Mouse (Mus musculus) embryonic facial prominence, embryonic 15.5 days (tissue): ENCODE measurements around the gene Zmiz2. TPM values are rescaled to one million over a fixed set of nuclear protein-coding genes. Genes with fewer than 3 reads are reported as not detected.
"Not testable (repeated sequence)": the region's sequence is repeated elsewhere in the genome, so short reads cannot be mapped to it uniquely, and the experiment has no call there.

Experiments used
- ATAC-seq: fragments of 200-750 bp; cut with Nextera tagmentation; 2 replicates; pipeline ENCODE4 v1.8.0; 2017; ENCODE audit warnings: low read depth, moderate TSS enrichment; ENCODE audit not compliant: insufficient number of reproducible peaks, low FRiP score, low TSS enrichment
- H3K27ac ChIP-seq: fragments of 300-500 bp; sonication (generic); replicated peaks from 2 replicates; pipeline ENCODE4 v1.5.1; 2015; ENCODE audit warnings: mild to moderate bottlenecking, inconsistent platforms
- H3K27me3 ChIP-seq: fragments of 300-500 bp; sonication (generic); 2 replicates; pipeline ENCODE4 v1.6.1; 2015; ENCODE audit warnings: inconsistent platforms
- H3K36me3 ChIP-seq: fragments of 300-500 bp; sonication (generic); 2 replicates; pipeline ENCODE4 v1.6.1; 2015; ENCODE audit warnings: mild to moderate bottlenecking, inconsistent platforms
- H3K4me1 ChIP-seq: fragments of 300-500 bp; sonication (generic); 2 replicates; pipeline ENCODE4 v1.6.1; 2015; ENCODE audit warnings: inconsistent platforms
- H3K4me2 ChIP-seq: fragments of 300-500 bp; sonication (generic); replicated peaks from 2 replicates; pipeline ENCODE4 v1.6.1; 2015; ENCODE audit warnings: mild to moderate bottlenecking, inconsistent platforms
- H3K4me3 ChIP-seq: fragments of 300-500 bp; sonication (generic); replicated peaks from 2 replicates; pipeline ENCODE4 v1.5.1; 2015; ENCODE audit warnings: mild to moderate bottlenecking, inconsistent platforms
- H3K9ac ChIP-seq: fragments of 300-500 bp; sonication (generic); 2 replicates; pipeline ENCODE4 v1.6.1; 2015; ENCODE audit warnings: inconsistent platforms
- H3K9me3 ChIP-seq: fragments of 300-500 bp; sonication (generic); replicated peaks from 2 replicates; pipeline ENCODE4 v1.6.1; 2016; ENCODE audit warnings: inconsistent platforms
- WGBS: fragments of 180-500 bp; shearing (Covaris S2); methylation state at CpG from one replicate; pipeline ENCODE4 v1.1.7; 2015; 5-methylcytosine and 5-hydroxymethylcytosine counted together
- polyA plus RNA-seq: library from polyadenylated mRNA; unstranded; fragments of >200 nt; fragmentation: Nextera tagmentation; extraction: Ambion mirVana; gene quantifications from 2 replicates; pipeline ENCODE4 v1.2.1, GENCODE M21; 2015

Zmiz2 gene
- polyA plus RNA-seq, 1 experiment from 2014 or later, result 12.9 TPM

DNA sequence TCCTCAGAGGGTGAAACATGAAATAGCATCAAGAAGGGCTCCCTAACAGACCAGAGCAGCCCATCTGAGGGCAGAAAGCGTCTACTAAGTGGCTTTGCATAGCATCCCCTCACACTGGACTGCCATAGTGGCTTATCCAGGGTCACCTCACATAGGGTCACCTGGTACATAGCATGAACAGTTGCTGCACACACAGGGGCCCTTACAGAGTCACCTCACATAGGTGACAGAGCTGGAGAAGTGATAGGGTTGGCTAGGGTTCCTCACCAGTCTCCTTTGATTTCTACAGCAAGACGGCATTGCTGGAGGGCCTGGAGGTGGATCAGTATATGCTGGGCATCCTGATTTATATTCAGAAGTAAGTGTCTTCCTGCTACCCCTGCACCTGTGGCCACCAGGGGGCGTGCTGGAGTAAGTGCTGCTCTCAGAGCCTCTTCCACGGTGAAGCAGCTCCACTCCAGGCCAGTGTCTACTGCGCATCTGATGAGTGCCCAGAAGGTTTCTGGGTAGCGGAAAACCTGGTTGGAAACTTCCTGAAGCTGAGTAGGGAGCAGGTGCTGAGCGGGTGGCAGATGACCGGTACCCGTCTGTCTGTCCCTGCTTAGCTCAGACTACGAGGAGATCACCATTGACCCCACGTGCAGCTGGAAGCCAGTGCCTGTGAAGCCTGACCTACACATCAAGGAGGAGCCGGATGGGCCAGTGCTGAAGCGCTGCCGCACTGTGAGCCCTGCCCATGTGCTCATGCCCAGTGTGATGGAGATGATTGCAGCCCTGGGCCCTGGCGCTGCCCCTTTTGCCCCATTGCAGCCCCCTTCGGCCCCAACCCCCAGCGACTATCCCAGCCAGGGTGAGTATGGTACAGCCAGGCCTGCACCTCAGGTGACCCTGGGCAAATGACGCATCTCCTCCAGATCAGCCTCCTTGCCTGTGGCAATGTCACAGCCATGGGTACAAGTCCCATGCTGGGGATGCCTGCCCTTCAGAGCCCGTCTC, 13.9 kb downstream of the Zmiz2 start:
- Histone ChIP-seq H3K9me3 (no peaks in the 10 kb centered on the region), H3K27ac (no peak overlapping the region), H3K9ac (no peak overlapping the region), H3K36me3 (peaks cover 76% of the 10 kb centered on the region), H3K4me1 (peaks cover 36% of the 10 kb centered on the region), H3K4me2 (no peak overlapping the region), H3K4me3 (no peak overlapping the region), H3K27me3 (no peaks in the 10 kb centered on the region)
- ATAC-seq, result no peak
- WGBS, result 84% methylated on average over 19 of the region's 19 CpGs

DNA sequence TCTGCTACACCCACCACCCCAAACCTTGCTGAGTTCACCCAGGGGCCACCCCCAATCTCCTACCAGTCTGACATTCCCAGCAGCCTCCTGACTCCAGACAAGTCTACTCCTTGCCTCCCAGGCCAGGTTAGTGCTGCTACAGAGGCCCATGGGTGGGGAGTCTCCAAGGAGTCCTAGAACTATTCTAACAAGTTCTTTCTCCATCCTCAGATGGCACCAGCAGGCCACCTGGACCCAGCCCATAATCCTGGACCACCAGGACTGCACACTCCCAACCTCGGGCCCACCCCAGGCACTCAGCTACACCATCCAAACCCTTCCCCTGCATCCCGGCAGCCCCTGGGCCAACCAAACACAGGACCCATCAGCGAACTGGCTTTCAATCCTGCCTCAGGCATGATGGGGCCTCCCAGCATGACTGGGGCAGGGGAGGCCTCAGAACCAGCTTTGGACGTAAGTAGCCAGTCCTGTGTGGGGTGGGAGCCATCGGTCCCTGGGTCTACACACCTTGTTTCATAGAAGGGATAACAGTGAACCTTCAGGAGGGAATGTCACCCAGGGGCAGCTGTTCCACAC, 15.0 kb downstream of the Zmiz2 start:
- Histone ChIP-seq H3K27ac (peak overlapping the region; percentile 92; the same call in 1 of the 2 replicates), H3K9ac (no peak overlapping the region), H3K4me2 (no peak overlapping the region), H3K27me3 (no peaks in the 10 kb centered on the region), H3K36me3 (peaks cover 65% of the 10 kb centered on the region), H3K4me1 (peaks cover 36% of the 10 kb centered on the region), H3K9me3 (no peaks in the 10 kb centered on the region), H3K4me3 (no peak overlapping the region)
- 89% methylated on average over 5 of the region's 5 CpGs for WGBS
- no peak for ATAC-seq

DNA sequence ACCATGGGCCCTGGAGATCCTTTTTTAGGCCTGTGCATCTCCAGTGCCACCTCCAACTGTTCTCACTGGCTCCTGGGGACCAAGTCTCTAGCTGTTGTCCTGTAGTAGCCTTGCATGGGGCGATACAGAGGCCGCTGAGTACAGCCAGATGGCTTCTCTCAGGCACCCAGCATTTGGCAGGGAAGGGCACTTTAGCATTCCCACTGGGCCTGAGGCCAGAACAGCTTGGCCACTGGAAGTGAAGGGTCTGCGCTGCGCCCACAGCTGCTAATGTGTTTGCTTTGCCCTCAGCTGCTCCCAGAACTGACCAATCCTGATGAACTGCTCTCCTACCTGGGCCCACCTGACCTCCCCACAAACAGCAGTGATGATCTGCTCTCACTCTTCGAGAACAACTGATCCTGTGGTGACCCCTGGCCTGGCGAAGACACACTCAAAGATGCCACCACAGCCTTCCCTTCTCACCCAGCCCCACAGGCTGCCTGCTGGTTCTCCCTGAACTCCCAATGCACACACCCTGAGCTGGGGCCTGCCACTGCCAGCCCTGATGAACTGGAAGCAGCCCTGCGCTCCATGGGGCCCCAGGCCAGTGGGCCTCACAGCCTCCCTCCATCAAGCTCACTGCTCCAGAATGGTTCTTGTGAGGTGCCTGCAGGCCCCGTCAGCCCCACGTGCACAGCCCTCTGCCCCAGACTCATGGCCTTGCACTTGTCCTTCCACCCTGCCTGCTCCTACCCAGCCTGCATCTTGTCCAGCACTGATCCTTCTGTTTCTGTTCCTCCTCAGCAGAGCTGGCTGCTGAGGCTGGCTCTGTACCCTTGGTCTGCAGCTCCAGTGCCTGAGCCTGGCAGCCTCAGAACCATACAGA, 16.1 kb downstream of the Zmiz2 start:
- ATAC-seq, result no peak
- 69% methylated on average over 9 of the region's 9 CpGs for WGBS
- Histone ChIP-seq H3K4me1 (peaks cover 39% of the 10 kb centered on the region), H3K27ac (peak overlapping the region; percentile 92), H3K36me3 (peaks cover 55% of the 10 kb centered on the region), H3K9ac (no peak overlapping the region), H3K4me2 (no peak overlapping the region), H3K4me3 (no peak overlapping the region), H3K27me3 (no peaks in the 10 kb centered on the region), H3K9me3 (no peaks in the 10 kb centered on the region)

DNA sequence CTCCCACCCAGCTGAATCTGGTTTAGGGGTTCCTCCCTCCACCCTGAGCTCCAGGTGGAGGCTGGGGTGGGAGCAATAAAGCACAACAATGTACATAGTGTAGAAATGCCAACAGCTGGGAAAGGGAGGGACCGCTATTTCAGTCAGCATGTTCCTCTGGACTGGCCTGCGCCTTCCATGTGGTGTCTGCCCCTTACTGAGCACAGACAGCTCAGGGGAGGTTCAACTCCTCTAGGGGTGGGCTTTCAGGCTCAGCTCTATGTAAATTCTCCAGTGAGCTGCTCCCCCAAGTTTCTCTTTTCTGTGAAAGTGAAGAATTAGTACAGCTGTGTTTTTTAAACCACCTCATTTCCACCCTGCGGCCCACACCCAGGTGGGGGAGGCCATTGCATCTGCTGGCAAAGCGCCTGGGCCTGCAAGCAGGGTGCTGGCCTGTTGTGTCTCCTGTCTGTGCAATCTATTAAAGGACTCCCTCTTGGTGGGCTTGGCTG, 16.8 kb downstream of the Zmiz2 start:
- peaks cover 43% of the 10 kb centered on the region for H3K4me1 ChIP-seq
- no peaks in the 10 kb centered on the region for H3K27me3 ChIP-seq
- H3K27ac ChIP-seq, result peak overlapping the region; percentile 92
- no peak overlapping the region for H3K4me3 ChIP-seq
- H3K9me3 ChIP-seq, result no peaks in the 10 kb centered on the region
- peaks cover 48% of the 10 kb centered on the region for H3K36me3 ChIP-seq
- no peak overlapping the region for H3K4me2 ChIP-seq
- no peak overlapping the region for H3K9ac ChIP-seq
- ATAC-seq, result peak; percentile 69
- WGBS, result 42% methylated on average over 4 of the region's 4 CpGs

DNA sequence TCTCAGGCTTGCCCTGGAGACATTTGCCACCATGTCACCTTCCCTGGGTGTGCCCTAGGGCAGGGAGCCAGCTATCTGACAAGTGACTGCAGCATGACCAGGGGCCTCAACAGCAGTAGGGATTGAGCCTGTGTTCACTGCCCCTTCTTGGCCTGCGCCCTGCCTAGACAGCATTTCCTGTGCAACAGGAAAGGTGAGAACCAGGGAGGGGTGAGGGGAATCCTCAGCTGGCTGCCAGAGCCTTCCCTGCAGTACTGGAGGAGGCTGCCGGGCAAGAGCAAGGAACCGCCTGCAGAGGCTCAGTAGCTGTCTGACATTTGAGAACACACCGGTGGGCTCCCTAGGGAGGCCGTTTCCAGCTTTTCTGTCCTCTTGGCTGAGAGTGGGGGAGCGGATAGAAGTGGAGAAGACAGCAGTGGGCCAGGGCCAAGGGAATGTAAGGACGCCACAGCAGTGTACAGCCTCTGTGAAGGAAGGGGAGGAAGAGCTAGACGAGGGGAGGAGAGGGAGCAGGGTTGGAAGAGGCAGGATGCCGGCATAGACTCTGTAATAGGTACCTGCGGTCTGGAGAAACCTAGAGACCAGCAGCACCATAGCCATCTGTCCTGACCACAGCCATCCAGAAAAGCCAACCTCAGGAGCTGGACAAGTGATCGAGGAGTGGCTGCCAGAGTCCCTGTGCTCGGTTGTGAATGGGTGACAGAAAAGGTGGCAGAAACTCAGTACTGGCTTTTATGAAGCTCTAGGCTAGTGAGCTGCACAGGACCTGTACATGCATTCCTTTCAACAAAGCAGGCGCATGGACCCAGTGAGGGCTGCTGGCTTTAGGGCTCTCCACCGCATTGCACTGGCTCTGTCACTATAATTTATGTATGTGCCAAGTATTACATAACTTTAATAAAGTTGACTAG, 17.6 kb downstream of the Zmiz2 start:
- Histone ChIP-seq H3K4me2 (peak overlapping the region; percentile 29), H3K4me1 (peaks cover 45% of the 10 kb centered on the region), H3K36me3 (peaks cover 39% of the 10 kb centered on the region), H3K27ac (peak overlapping the region; percentile 92), H3K9me3 (no peaks in the 10 kb centered on the region), H3K27me3 (no peaks in the 10 kb centered on the region), H3K4me3 (no peak overlapping the region), H3K9ac (no peak overlapping the region)
- ATAC-seq, result peak; percentile 61
- 24% methylated on average over 14 of the region's 14 CpGs for WGBS

DNA sequence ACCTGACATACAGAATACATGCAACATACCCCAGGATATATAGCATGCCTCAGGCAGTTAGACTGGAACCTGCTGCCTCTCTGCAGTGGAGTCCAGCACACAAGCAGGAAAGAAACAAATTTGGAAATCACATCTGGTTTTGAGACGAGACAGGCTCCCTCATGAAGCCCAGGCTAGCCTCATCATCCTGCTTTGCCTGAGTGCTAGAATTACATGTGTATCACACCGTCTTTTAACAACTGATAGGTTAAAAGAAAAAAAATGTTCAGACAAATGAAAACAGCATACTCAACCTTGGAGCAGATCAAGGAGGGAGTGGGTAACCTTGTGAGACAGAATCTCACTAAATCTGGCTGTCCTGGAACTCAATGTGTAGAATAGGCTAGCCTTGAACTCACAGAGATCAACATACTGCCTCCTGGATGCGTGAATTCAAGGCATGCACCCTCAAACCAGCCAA, 18.3 kb downstream of the Zmiz2 start:
- 60% methylated on average over 3 of the region's 3 CpGs for WGBS
- Histone ChIP-seq H3K9ac (no peak overlapping the region), H3K4me1 (peaks cover 48% of the 10 kb centered on the region), H3K36me3 (peaks cover 32% of the 10 kb centered on the region), H3K27me3 (no peaks in the 10 kb centered on the region), H3K9me3 (no peaks in the 10 kb centered on the region), H3K27ac (peak overlapping the region; percentile 92), H3K4me2 (no peak overlapping the region), H3K4me3 (no peak overlapping the region)
- ATAC-seq, result no peak

DNA sequence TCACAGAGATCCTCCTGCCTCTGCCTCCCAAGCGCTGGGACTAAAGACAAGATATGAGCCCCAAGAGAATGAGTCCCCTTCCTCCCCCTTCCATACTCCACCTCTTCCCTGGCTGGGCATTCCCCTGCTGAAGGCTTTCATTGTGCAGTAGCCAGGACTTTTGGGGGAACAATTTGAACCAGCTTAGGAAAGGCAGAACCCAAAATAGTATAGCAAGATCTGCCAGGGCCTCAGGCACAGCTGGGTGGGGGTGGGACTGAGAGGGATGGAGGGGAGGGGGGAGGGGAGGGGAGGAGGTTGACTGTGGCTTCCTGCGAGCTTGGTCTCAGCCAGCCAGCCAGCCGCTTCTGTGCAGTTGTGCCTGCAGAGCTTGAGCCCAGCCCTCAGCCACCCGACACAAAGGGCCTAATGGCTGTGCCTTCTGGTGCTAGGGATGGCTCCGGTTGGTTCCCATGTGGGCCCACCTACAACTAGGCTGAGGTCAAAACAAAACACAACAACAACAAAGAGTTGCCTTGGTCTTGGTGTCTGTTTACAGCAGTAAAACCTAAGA, 21.3 kb downstream of the Zmiz2 start:
- Histone ChIP-seq H3K4me3 (no peak overlapping the region), H3K27me3 (no peaks in the 10 kb centered on the region), H3K36me3 (peaks cover 3% of the 10 kb centered on the region), H3K9ac (no peak overlapping the region), H3K4me1 (peaks cover 44% of the 10 kb centered on the region), H3K9me3 (no peaks in the 10 kb centered on the region), H3K27ac (peak overlapping the region; percentile 45; the same call in 1 of the 2 replicates), H3K4me2 (no peak overlapping the region)
- no peak for ATAC-seq
- 45% methylated on average over 5 of the region's 5 CpGs for WGBS

DNA sequence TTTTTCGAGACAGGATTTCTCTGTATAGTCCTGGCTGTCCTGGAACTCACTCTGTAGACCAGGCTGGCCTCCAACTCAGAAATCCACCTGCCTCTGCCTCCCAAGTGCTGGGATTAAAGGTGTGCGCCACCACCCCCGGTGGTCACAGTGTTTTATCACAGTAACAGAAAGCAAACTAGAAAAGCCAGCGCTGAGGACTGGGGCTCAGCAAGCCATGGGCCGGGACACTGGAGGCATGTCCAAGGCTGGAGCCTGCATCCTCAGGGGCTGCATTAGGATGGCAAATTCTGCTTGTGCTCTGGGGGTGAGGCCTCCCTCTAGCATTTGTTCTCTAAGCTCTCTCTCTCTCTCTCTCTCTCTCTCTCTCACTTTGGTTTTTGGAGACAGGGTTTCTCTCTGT, 21.9 kb downstream of the Zmiz2 start:
- not testable (repeated sequence) for H3K9me3 ChIP-seq, H3K9ac ChIP-seq, H3K36me3 ChIP-seq, H3K4me2 ChIP-seq, H3K27ac ChIP-seq, H3K4me3 ChIP-seq, ATAC-seq, H3K27me3 ChIP-seq
- WGBS, result 90% methylated on average over 5 of the region's 5 CpGs
- peaks cover 38% of the 10 kb centered on the region for H3K4me1 ChIP-seq

DNA sequence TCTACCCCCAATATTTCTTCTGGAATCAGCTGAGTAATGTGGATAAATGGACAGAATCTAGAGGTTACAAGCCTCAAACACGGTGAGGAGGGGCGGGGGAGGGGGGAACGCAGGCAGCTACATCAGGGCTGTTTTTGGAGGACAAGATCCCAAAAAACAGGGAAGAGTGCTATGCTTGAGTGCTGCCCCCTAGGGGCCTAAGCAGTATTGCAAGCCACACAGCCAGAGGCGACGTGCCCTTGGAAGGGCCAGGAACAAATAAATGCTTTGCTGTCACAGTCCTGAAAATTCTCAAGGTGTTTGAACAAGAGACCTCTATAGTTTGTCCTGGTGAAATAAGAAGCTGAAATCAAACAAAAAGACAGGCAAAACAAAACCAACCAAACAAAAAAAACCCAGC, 22.8 kb downstream of the Zmiz2 start:
- Histone ChIP-seq H3K9ac (no peak overlapping the region), H3K4me1 (peaks cover 29% of the 10 kb centered on the region), H3K4me2 (no peak overlapping the region), H3K4me3 (no peak overlapping the region), H3K27me3 (no peaks in the 10 kb centered on the region), H3K27ac (no peak overlapping the region), H3K36me3 (no peaks in the 10 kb centered on the region), H3K9me3 (no peaks in the 10 kb centered on the region)
- no peak for ATAC-seq
- WGBS, result 2% methylated on average over 5 of the region's 5 CpGs

DNA sequence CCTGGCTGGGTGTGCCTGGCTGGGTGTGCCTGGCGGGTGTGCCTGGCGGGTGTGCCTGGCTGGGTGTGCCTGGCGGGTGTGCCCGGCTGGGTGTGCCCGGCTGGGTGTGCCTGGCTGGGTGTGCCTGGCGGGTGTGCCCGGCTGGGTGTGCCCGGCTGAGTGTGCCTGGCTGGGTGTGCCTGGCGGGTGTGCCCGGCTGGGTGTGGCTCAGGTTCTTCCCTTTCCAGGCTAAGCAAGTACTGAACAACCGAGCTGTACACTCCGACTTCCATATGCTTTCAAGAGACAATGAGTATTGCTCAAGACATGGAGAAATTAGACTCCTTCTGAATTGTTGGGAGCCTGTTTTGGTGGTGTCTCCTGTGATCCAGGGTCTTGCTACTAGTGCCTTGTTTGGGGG, 24.4 kb downstream of the Zmiz2 start:
- H3K36me3 ChIP-seq, result 0 out of 2 replicates have a peak, but pooled peaks cover 6% of the 10 kb centered on the region
- no peak for ATAC-seq
- H3K27me3 ChIP-seq, result no peaks in the 10 kb centered on the region
- H3K4me3 ChIP-seq, result no peak overlapping the region
- H3K9ac ChIP-seq, result no peak overlapping the region
- H3K4me2 ChIP-seq, result no peak overlapping the region
- H3K4me1 ChIP-seq, result peaks cover 30% of the 10 kb centered on the region
- 96% methylated on average over 12 of the region's 12 CpGs for WGBS
- no peak overlapping the region for H3K27ac ChIP-seq
- H3K9me3 ChIP-seq, result no peaks in the 10 kb centered on the region
